Mouse (Mus musculus): ENCODE data around the gene Zfp653. TPM values are rescaled to one million over a fixed set of nuclear protein-coding genes. Genes with fewer than 3 reads are reported as not detected.

Zfp653 gene
- polyA plus RNA-seq, 1 experiment from 2014 or later, result 19.8 TPM

DNA sequence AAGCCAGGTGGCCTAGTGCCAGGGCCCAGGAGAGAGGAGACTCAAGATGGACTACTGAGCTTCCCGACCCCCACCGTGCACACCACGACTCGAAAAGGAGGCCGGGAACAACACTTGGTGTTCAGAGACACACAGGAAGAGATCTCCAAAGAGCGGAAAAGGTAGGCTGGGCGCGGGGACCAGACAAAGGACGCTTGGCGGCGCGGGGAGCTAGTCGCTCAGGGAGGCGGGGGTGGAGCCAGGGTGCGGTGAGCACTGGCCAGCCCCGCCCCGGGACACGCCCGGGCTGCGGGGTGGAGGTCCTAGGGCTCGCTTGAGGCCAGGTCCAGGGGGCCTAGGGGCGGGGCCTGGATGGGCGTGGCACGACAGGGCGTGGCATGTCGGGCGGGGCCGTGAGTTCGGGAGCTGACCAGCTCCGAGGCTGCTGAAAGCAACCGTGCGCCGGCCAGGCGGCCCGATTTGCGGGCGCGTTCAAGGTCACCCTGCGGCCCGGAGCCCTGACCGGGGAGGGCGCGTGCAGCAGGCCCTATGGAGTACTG lies 20.8 kb downstream of the Zfp653 start:
- Histone ChIP-seq H3K36me3 (0 out of 2 replicates have a peak, but pooled peaks cover 4% of the 10 kb centered on the region), H3K4me2 (replicated peaks) (peak overlapping the region; percentile 83), H3K27me3 (peaks cover 7% of the 10 kb centered on the region; the same call in 1 of the 2 replicates), H3K4me1 (replicated peaks) (peaks cover 52% of the 10 kb centered on the region), H3K27ac (peak overlapping the region; percentile 94), H3K9me3 (no peaks in the 10 kb centered on the region), H3K9ac (replicated peaks) (peak overlapping the region; percentile 96), H3K4me3 (replicated peaks) (peak overlapping the region; percentile 99)
- WGBS, result under 1% methylated on average over 42 of the region's 43 CpGs
- ATAC-seq, result peak; percentile 46

DNA sequence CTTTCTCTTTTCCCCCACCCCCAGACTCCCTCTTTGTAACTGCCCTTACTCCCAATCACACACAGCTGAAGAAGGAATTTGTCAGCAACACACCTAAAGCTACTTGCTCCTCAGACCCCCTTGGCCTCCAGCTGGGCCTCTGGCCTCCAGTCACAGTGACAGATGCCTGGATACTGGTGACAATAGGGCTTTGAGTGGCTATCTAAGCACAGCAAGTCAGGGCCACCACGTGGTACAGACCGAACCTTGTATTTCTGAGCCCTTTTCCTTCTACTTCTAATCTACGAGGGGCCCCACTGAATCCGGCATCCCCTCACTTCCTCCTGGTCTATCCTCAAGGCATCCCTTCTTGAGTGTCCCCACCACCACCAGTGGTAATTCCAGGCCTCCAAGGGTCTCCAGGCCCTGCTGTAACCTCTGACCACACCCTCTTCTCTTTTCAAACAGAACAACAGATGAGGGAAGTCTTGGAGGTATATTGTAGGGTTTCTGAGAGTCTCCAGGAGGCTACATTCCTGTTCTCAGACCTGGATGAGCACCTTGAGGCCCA lies 21.4 kb downstream of the Zfp653 start:
- 0 out of 2 replicates have a peak, but pooled peaks cover 4% of the 10 kb centered on the region for H3K36me3 ChIP-seq
- peak; percentile 1; the same call in 1 of the 2 replicates for ATAC-seq
- H3K9ac ChIP-seq (replicated peaks), result peak overlapping the region; percentile 96
- H3K27ac ChIP-seq, result peak overlapping the region; percentile 94
- H3K4me1 ChIP-seq (replicated peaks), result peaks cover 57% of the 10 kb centered on the region
- H3K4me2 ChIP-seq (replicated peaks), result peak overlapping the region; percentile 83
- peaks cover 7% of the 10 kb centered on the region; the same call in 1 of the 2 replicates for H3K27me3 ChIP-seq
- 15% methylated on average over 4 of the region's 4 CpGs for WGBS
- peak overlapping the region; percentile 99 for H3K4me3 ChIP-seq (replicated peaks)
- no peaks in the 10 kb centered on the region for H3K9me3 ChIP-seq

DNA sequence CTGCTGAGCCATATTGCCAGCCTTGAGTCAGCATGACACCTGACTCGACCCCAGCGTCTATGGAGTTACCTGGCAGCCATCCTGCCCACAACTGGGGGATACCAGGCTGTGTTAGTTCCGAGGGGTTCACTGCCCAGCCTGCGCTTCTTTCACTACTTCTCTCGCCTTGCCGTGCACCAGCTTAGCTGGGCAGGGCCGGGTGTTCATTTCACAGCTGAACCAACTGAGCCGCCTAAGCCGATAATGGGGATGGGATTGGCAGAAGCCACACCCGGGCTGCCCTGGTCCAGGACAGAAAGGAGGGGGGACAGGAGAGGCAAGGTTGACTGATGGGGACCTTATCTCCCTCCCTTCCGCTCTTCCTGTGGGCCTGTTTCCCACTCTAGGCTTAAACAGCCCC lies 21.9 kb downstream of the Zfp653 start:
- 0 out of 2 replicates have a peak, but pooled peaks cover 4% of the 10 kb centered on the region for H3K36me3 ChIP-seq
- H3K27ac ChIP-seq, result peak overlapping the region; percentile 94
- peaks cover 7% of the 10 kb centered on the region; the same call in 1 of the 2 replicates for H3K27me3 ChIP-seq
- 48% methylated on average over 11 of the region's 11 CpGs for WGBS
- H3K4me2 ChIP-seq (replicated peaks), result peak overlapping the region; percentile 83
- peaks cover 52% of the 10 kb centered on the region for H3K4me1 ChIP-seq (replicated peaks)
- peak overlapping the region; percentile 96 for H3K9ac ChIP-seq (replicated peaks)
- H3K9me3 ChIP-seq, result no peaks in the 10 kb centered on the region
- ATAC-seq, result no peak
- H3K4me3 ChIP-seq (replicated peaks), result peak overlapping the region; percentile 99

DNA sequence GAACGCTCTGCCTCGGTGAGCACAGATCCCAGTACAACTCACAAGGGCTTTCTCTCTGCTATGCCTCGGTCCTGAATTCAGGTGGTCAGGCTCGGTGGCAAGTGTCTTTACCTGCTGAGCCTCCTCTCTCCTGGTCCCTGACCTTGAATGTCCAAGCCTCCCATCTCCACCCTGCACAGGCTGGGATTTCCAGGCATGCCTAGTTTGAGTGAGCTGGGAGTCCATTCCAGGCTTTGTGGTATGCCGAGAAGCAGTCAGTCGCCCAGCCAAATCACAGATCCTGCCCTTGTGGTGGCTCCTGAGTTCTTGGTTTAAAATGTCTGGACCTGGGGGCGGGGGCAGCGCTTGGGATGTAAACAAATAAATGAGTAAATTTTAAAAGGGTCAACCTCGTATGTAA lies 23.8 kb downstream of the Zfp653 start:
- Histone ChIP-seq H3K4me3 (replicated peaks) (peak overlapping the region; percentile 99; the same call in 1 of the 2 replicates), H3K4me1 (replicated peaks) (peaks cover 57% of the 10 kb centered on the region), H3K27ac (no peak overlapping the region; the same call in 1 of the 2 replicates), H3K9me3 (no peaks in the 10 kb centered on the region), H3K9ac (replicated peaks) (peak overlapping the region; percentile 32), H3K36me3 (0 out of 2 replicates have a peak, but pooled peaks cover 4% of the 10 kb centered on the region), H3K4me2 (replicated peaks) (peak overlapping the region; percentile 83), H3K27me3 (no peaks in the 10 kb centered on the region)
- no peak for ATAC-seq
- 66% methylated on average over 9 of the region's 9 CpGs for WGBS

DNA sequence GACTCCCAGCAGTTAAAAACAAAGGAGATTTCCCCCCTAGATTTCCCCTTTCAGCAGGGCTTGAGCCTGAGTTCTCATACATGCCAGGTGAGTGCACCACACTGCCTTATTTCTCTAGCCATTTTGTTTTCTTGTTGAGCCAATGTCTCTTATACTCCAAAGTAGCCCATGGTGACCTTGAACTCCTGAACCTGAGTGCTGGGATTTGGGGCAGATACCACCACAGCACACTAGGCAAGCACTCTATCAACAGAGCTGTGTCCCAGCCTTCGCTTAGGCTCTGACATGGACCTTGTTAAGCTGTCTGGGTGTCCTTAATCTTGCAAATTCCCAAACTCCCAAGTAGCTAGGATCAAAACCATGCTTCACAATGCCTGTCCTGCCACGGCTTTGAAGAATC lies 29.3 kb downstream of the Zfp653 start:
- H3K9me3 ChIP-seq, result no peaks in the 10 kb centered on the region
- no peak overlapping the region for H3K9ac ChIP-seq (replicated peaks)
- 62% methylated on average over 2 of the region's 2 CpGs for WGBS
- no peaks in the 10 kb centered on the region for H3K27me3 ChIP-seq
- H3K36me3 ChIP-seq, result 0 out of 2 replicates have a peak, but pooled peaks cover 7% of the 10 kb centered on the region
- peaks cover 34% of the 10 kb centered on the region for H3K4me1 ChIP-seq (replicated peaks)
- H3K4me2 ChIP-seq (replicated peaks), result no peak overlapping the region
- no peak overlapping the region for H3K4me3 ChIP-seq (replicated peaks)
- H3K27ac ChIP-seq, result no peak overlapping the region
- ATAC-seq, result no peak

DNA sequence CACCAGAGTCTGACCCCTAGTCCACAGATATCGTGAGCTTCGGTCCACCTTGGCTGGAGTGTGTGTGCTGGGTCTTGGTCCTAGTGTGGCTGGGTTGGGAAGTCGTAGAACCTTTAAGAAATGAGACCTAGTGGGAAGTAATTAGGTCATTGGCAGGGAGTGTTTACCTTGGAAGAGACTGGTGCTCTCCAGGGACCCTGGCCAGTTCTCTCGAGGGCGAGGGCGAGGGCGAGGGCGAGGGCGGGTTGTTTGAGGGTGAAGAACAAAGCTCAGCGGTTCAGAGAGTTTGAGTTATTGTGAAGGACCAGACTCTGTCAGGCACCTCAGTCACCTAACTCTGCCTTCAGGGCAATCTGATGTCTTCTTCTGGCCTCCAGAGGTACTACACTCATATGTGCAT lies 33.4 kb downstream of the Zfp653 start:
- Histone ChIP-seq H3K9ac (replicated peaks) (no peak overlapping the region), H3K9me3 (no peaks in the 10 kb centered on the region), H3K4me1 (replicated peaks) (peaks cover 44% of the 10 kb centered on the region), H3K36me3 (peaks cover 40% of the 10 kb centered on the region), H3K27ac (no peak overlapping the region), H3K27me3 (no peaks in the 10 kb centered on the region), H3K4me2 (replicated peaks) (no peak overlapping the region), H3K4me3 (replicated peaks) (no peak overlapping the region)
- no peak for ATAC-seq
- WGBS, result 91% methylated on average over 10 of the region's 10 CpGs

DNA sequence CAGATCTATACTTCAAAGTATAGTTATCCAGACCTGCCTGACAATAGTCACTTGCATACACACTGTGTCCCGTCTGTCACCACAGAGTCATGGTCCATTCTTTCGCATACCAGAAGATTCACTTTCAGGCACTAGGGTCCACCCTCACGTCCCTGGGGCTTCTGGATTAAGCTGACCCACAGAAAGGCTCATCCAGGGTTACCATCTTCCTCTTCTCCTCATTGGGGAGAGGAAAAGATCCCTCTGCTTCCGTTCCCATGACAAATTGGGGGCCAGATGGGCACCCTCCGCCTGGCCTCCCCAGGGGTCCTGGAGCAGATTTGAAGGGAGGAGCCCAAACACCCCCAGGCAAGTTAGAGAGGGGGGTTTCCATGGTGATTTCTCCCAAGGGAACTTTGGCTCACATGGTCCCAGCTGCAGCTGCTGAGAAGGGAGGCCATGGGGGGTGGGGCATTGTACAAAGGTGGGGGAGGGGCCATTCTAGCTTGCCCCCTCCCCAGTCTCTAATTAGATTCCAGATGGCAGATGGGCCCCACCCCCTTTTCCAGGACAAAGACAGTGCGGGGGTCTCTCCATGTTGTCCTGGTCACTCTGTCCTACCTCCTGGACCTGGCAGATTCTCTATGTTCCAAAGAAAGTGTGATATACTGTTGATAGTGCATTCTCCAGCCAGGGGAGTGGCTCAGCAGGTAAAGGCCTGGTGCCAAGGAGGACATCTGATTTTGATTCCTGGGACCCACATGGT lies 35.7 kb downstream of the Zfp653 start:
- ATAC-seq, result peak; percentile 67
- Histone ChIP-seq H3K36me3 (peaks cover 64% of the 10 kb centered on the region), H3K4me2 (replicated peaks) (no peak overlapping the region), H3K27ac (peak overlapping the region; percentile 30), H3K4me1 (replicated peaks) (peaks cover 33% of the 10 kb centered on the region), H3K9ac (replicated peaks) (no peak overlapping the region), H3K4me3 (replicated peaks) (no peak overlapping the region), H3K27me3 (no peaks in the 10 kb centered on the region), H3K9me3 (no peaks in the 10 kb centered on the region)
- 26% methylated on average over 6 of the region's 6 CpGs for WGBS

DNA sequence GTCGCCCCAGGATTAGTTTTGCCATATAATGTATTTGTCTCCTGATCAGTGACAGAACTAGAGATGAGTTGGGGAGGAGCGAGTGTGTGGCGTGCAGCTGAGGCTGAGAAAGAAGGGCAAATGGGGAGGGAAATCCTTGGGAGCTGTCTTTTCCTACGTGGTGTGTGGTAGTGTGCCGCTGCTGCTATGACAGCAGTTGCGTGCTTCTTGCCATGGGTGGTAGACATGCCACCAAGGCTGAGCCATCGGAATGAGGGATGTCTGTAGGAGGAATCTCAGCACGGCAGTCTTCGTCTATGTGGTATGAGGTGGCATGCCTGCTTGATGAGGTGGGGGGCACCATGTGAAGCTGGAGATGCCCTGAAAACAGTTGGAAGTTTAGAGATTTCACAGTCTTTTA lies 40.8 kb downstream of the Zfp653 start:
- ATAC-seq, result no peak
- H3K27me3 ChIP-seq, result no peaks in the 10 kb centered on the region
- WGBS, result 93% methylated on average over 9 of the region's 9 CpGs
- H3K4me3 ChIP-seq (replicated peaks), result no peak overlapping the region
- no peak overlapping the region for H3K27ac ChIP-seq
- no peaks in the 10 kb centered on the region for H3K9me3 ChIP-seq
- no peak overlapping the region for H3K9ac ChIP-seq (replicated peaks)
- peaks cover 36% of the 10 kb centered on the region for H3K4me1 ChIP-seq (replicated peaks)
- no peak overlapping the region for H3K4me2 ChIP-seq (replicated peaks)
- peaks cover 89% of the 10 kb centered on the region for H3K36me3 ChIP-seq

DNA sequence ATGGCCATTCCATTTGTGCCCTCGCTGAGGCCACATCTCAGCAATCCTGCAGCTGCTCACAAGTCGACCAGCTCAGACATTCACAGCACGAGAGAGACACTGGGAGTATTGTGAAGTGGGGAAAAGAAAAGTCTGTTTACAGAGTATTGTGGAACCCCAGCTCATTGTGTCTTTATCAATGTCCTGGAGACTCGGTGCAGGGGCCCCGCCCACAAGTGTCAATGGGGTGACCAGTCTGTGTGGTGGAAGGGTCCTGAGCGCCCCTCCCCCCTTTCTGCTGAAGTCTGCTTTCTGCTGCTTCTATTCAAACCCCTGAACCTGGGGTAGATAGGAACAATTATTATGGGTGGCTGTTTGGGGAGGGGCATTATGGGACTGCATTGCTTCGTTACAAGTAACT lies 42.7 kb downstream of the Zfp653 start:
- Histone ChIP-seq H3K9me3 (no peaks in the 10 kb centered on the region), H3K4me2 (replicated peaks) (no peak overlapping the region), H3K36me3 (peaks cover 88% of the 10 kb centered on the region), H3K27me3 (no peaks in the 10 kb centered on the region), H3K4me3 (replicated peaks) (no peak overlapping the region), H3K27ac (0 out of 2 replicates have a peak overlapping the region, but pooled peaks have one; percentile 45), H3K9ac (replicated peaks) (no peak overlapping the region), H3K4me1 (replicated peaks) (peaks cover 34% of the 10 kb centered on the region)
- 31% methylated on average over 7 of the region's 7 CpGs for WGBS
- peak; percentile 21; the same call in 1 of the 2 replicates for ATAC-seq

DNA sequence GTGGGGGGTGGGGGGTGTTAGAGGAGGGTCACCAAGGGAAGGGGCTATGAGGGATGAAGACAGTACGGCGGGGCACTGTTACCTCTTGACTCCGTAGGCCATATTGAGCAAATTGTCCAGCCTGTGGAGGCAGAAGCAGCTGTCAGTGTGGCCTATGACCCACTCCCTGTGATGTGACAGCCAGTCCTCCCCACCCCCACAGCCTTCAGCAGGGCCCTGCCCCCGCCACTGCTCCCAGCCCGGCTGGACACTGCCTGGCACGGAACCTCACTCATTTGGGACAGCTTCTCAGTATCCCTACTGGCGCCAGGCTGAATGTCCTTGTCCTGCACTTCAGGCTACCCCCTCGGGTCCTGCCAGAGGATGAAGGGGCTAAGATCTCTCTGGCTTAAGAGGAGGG lies 46.6 kb downstream of the Zfp653 start:
- Histone ChIP-seq H3K9ac (replicated peaks) (no peak overlapping the region), H3K9me3 (no peaks in the 10 kb centered on the region), H3K4me1 (replicated peaks) (peaks cover 30% of the 10 kb centered on the region), H3K27me3 (no peaks in the 10 kb centered on the region), H3K36me3 (peaks cover 75% of the 10 kb centered on the region), H3K4me3 (replicated peaks) (no peak overlapping the region), H3K4me2 (replicated peaks) (no peak overlapping the region), H3K27ac (0 out of 2 replicates have a peak overlapping the region, but pooled peaks have one; percentile 9)
- peak; percentile 22; the same call in 1 of the 2 replicates for ATAC-seq
- WGBS, result 51% methylated on average over 8 of the region's 8 CpGs

DNA sequence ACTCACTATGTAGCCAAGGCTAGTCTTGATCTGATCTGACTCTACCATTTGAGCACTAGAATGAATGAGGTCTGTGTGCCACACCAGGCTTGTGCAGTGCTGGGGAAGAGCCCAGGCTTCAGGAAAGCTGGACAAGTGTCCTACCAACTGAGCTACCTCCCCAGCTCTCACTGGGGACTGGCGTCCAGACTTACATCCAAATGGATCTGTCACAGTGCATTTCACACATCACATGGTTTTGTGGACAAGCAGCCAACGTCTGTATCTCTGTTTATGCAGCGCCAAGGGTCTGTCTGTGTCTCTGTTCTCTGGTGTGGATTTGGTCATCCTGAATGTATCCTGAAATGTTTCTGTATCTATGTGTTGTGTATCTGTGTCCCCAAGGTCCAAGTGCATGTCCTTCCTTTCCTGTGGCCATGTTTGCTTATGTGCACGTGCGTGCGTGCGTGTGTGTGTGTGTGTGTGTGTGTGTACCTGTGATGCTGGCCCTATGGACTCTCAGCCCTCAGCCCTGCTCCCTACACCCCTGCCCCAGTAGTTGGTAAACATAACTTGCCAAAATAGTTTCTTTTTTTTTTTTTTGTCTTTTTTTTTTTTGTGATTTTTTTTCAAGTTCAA lies 53.9 kb downstream of the Zfp653 start:
- Histone ChIP-seq H3K36me3 (peaks cover 76% of the 10 kb centered on the region), H3K4me3 (replicated peaks) (no peak overlapping the region), H3K4me2 (replicated peaks) (no peak overlapping the region), H3K27me3 (no peaks in the 10 kb centered on the region), H3K9ac (replicated peaks) (no peak overlapping the region), H3K27ac (no peak overlapping the region), H3K4me1 (replicated peaks) (0 out of 2 replicates have a peak, but pooled peaks cover 2% of the 10 kb centered on the region), H3K9me3 (no peaks in the 10 kb centered on the region)
- ATAC-seq, result no peak
- WGBS, result 73% methylated on average over 7 of the region's 7 CpGs
